Mouse (Mus musculus) R1 (cell line): ENCODE data around the gene Olfr503.
"Not testable (repeated sequence)": the region's sequence is repeated elsewhere in the genome, so short reads cannot be mapped to it uniquely, and the experiment has no call there.

Experiments used
- DNase-seq: peaks from one replicate; pipeline ENCODE4 v3.0.0-alpha.2; 2018; ENCODE audit warnings: low read depth, low spot score

Gene Olfr503

GRCm38 (mm10) chr7:108544227-108544626 is at the start of gene Olfr503:
Gene Olfr503, plus strand, starts transcription at chr7:108544527.
- DNase-seq, result not testable (repeated sequence)

- DNase-seq, result no peak
These were observed 19.4 kb upstream of the Olfr503 start, which contains the start of gene Olfr502 for GRCm38 (mm10) chr7:108524965-108525364. Gene Olfr502, minus strand, starts transcription at chr7:108525065.

GRCm38 (mm10) chr7:108542416-108542815 is 1.9 kb upstream of the Olfr503 start:
- DNase-seq, result peak; percentile 62

- no peak for DNase-seq
These were observed 21.4 kb downstream of the Olfr503 start, which contains the start of gene Olfr504 for GRCm38 (mm10) chr7:108565693-108566092. Gene Olfr504, minus strand, starts transcription at chr7:108565793.

GRCm38 (mm10) chr7:108589797-108590196 is 45.5 kb downstream of the Olfr503 start:
- DNase-seq, result no peak
